Comparison of ENCODE assay signal across 25 mouse cellular contexts in genomic region chr7:88161586-88161985, GRCm38 (mm10).
DNase-seq lines count a peak whose midpoint lies in the region; ATAC-seq and TF ChIP-seq lines count a peak whose summit lies in the region.
"Had no signal": no experiment of that assay in that cellular context is flagged by ENCODE, and none has a peak within 500 bp of the region (broad histone marks: within the 10 kb centered on the region; RNA-seq: fewer than 3 reads in every experiment).

No protein-coding gene starts in this region.

- no peaks in the 10 kb centered on the region for H3K4me1 ChIP-seq in hindbrain, embryonic 14.5 days (replicated peaks; ENCODE audit: control insufficient read depth, insufficient read depth, low read length)
- no peaks in the 10 kb centered on the region for H3K4me1 ChIP-seq in hindbrain, embryonic 11.5 days (replicated peaks; ENCODE audit: control insufficient read depth, insufficient read depth, low read length)
- H3K4me1 ChIP-seq in midbrain, postnatal 0 days (ENCODE audit: insufficient read depth, low read length), result no peaks in the 10 kb centered on the region
- no peaks in the 10 kb centered on the region for H3K4me1 ChIP-seq in midbrain, embryonic 15.5 days
- H3K4me1 ChIP-seq: embryonic facial prominence, embryonic 15.5 days; forebrain, embryonic 10.5 days; forebrain, embryonic 12.5 days; forebrain, embryonic 15.5 days had no signal

- no peak for TF ChIP-seq POLR2A in brain, embryonic 14.5 days (IDR thresholded peaks at IDR 0.05; ENCODE audit: borderline replicate concordance, extremely low read depth, insufficient read depth, insufficient read length, poor library complexity, severe bottlenecking)

- H3K36me3 ChIP-seq in hindbrain, embryonic 14.5 days (replicated peaks; ENCODE audit: control insufficient read depth, insufficient read depth), result no peaks in the 10 kb centered on the region
- H3K36me3 ChIP-seq in hindbrain, embryonic 11.5 days (ENCODE audit: control insufficient read depth, insufficient read depth, low read length), result no peaks in the 10 kb centered on the region
- H3K36me3 ChIP-seq in midbrain, postnatal 0 days (ENCODE audit: insufficient read depth, low read length), result no peaks in the 10 kb centered on the region
- H3K36me3 ChIP-seq in midbrain, embryonic 15.5 days (replicated peaks), result no peaks in the 10 kb centered on the region
- H3K36me3 ChIP-seq: embryonic facial prominence, embryonic 13.5 days; embryonic facial prominence, embryonic 15.5 days; forebrain, embryonic 10.5 days; forebrain, embryonic 12.5 days; forebrain, embryonic 15.5 days had no signal

- ATAC-seq in hindbrain, embryonic 14.5 days (ENCODE audit: low FRiP score), result no peak
- ATAC-seq in hindbrain, embryonic 11.5 days (ENCODE audit: low FRiP score), result no peak
- ATAC-seq in midbrain, postnatal 0 days (ENCODE audit: low FRiP score), result no peak
- ATAC-seq in midbrain, embryonic 15.5 days (replicated peaks), result no peak
- ATAC-seq: activated CD4-positive, CD25-positive, alpha-beta regulatory T cell, adult 4 months; forebrain, embryonic 15.5 days; Patski had no signal

- H3K9ac ChIP-seq in hindbrain, embryonic 14.5 days, result no peak overlapping the region
- no peak overlapping the region for H3K9ac ChIP-seq in hindbrain, embryonic 11.5 days (ENCODE audit: low read depth, low read length)
- H3K9ac ChIP-seq in midbrain, postnatal 0 days (replicated peaks; ENCODE audit: low read length, poor library complexity, severe bottlenecking), result no peak overlapping the region
- H3K9ac ChIP-seq in midbrain, embryonic 15.5 days, result no peak overlapping the region
- H3K9ac ChIP-seq: embryonic facial prominence, embryonic 13.5 days; embryonic facial prominence, embryonic 15.5 days; forebrain, embryonic 12.5 days; forebrain, embryonic 15.5 days had no signal

- H3K9me3 ChIP-seq in hindbrain, embryonic 14.5 days (ENCODE audit: control insufficient read depth, low read length), result no peaks in the 10 kb centered on the region
- no peaks in the 10 kb centered on the region for H3K9me3 ChIP-seq in hindbrain, embryonic 11.5 days (ENCODE audit: control insufficient read depth, low read length)
- H3K9me3 ChIP-seq in midbrain, postnatal 0 days (ENCODE audit: low read length), result no peaks in the 10 kb centered on the region
- H3K9me3 ChIP-seq in midbrain, embryonic 15.5 days, result no peaks in the 10 kb centered on the region
- H3K9me3 ChIP-seq: embryonic facial prominence, embryonic 13.5 days; embryonic facial prominence, embryonic 15.5 days; forebrain, embryonic 10.5 days; forebrain, embryonic 12.5 days; forebrain, embryonic 15.5 days had no signal

- peak; percentile 34 for DNase-seq in hindbrain, embryonic 14.5 days (ENCODE audit: low spot score)
- DNase-seq in hindbrain, embryonic 11.5 days (ENCODE audit: low spot score), result no peak
- peak; percentile 17 for DNase-seq in midbrain, postnatal 0 days (ENCODE audit: low spot score)
- DNase-seq in Muller cell, postnatal 12 days (ENCODE audit: inconsistent ontology term), result peak; percentile 87
- DNase-seq in brain, embryonic 14.5 days (ENCODE audit: low read depth), result peak; percentile 30
- DNase-seq in left cerebral cortex, adult 9 months (ENCODE audit: low spot score in 2 of 2), result no peak
- DNase-seq: adrenal gland, adult 8-10 months; adrenal gland, postnatal 14 days; adrenal gland, postnatal 36 days; cerebellum, adult 11 months; cerebellum, adult 18-20 months; cerebellum, adult 8-10 months; cerebellum, adult 9-11 months; cerebellum, postnatal 14 days; cerebellum, postnatal 36 days; embryo, embryonic 11 days had no signal

- no peak overlapping the region for H3K4me2 ChIP-seq in hindbrain, embryonic 14.5 days (replicated peaks)
- H3K4me2 ChIP-seq in hindbrain, embryonic 11.5 days (replicated peaks; ENCODE audit: low read depth, low read length), result no peak overlapping the region
- no peak overlapping the region for H3K4me2 ChIP-seq in midbrain, postnatal 0 days (ENCODE audit: low read depth, low read length, poor library complexity, severe bottlenecking)
- H3K4me2 ChIP-seq in midbrain, embryonic 15.5 days, result no peak overlapping the region
- H3K4me2 ChIP-seq: embryonic facial prominence, embryonic 13.5 days; embryonic facial prominence, embryonic 15.5 days; forebrain, embryonic 12.5 days; forebrain, embryonic 15.5 days had no signal

- TF ChIP-seq CTCF in midbrain, postnatal 0 days (IDR thresholded peaks at IDR 0.05), result no peak
- TF ChIP-seq CTCF in brain, embryonic 14.5 days (IDR thresholded peaks at IDR 0.05; ENCODE audit: borderline replicate concordance, extremely low read depth, insufficient read depth, insufficient read length), result no peak

- 70% methylated on average over 2 of the region's 2 CpGs for WGBS in hindbrain, embryonic 14.5 days
- WGBS in hindbrain, embryonic 11.5 days, result 90% methylated on average over 2 of the region's 2 CpGs
- 88% methylated on average over 2 of the region's 2 CpGs for WGBS in midbrain, postnatal 0 days
- 88% methylated on average over 2 of the region's 2 CpGs for WGBS in midbrain, embryonic 15.5 days

- no peak overlapping the region for H3K27ac ChIP-seq in hindbrain, embryonic 14.5 days
- H3K27ac ChIP-seq in hindbrain, embryonic 11.5 days (ENCODE audit: low read depth, low read length), result no peak overlapping the region
- H3K27ac ChIP-seq in midbrain, postnatal 0 days (ENCODE audit: low read depth, low read length), result no peak overlapping the region
- no peak overlapping the region for H3K27ac ChIP-seq in midbrain, embryonic 15.5 days
- H3K27ac ChIP-seq: embryonic facial prominence, embryonic 13.5 days; embryonic facial prominence, embryonic 15.5 days; forebrain, embryonic 10.5 days; forebrain, embryonic 12.5 days; forebrain, embryonic 15.5 days had no signal

- H3K27me3 ChIP-seq in hindbrain, embryonic 14.5 days (ENCODE audit: control insufficient read depth, insufficient read depth, low read length), result no peaks in the 10 kb centered on the region
- H3K27me3 ChIP-seq in hindbrain, embryonic 11.5 days (ENCODE audit: control insufficient read depth, insufficient read depth, low read length), result no peaks in the 10 kb centered on the region
- H3K27me3 ChIP-seq in midbrain, postnatal 0 days (ENCODE audit: insufficient read depth, low read length), result no peaks in the 10 kb centered on the region
- H3K27me3 ChIP-seq in midbrain, embryonic 15.5 days (replicated peaks), result no peaks in the 10 kb centered on the region
- H3K27me3 ChIP-seq: embryonic facial prominence, embryonic 13.5 days; embryonic facial prominence, embryonic 15.5 days; forebrain, embryonic 12.5 days; forebrain, embryonic 15.5 days; Patski had no signal

- H3K4me3 ChIP-seq in hindbrain, embryonic 14.5 days (replicated peaks; ENCODE audit: low read length), result no peak overlapping the region
- no peak overlapping the region for H3K4me3 ChIP-seq in hindbrain, embryonic 11.5 days (ENCODE audit: low read depth, low read length)
- H3K4me3 ChIP-seq in midbrain, postnatal 0 days (ENCODE audit: low read depth, low read length), result no peak overlapping the region
- no peak overlapping the region for H3K4me3 ChIP-seq in midbrain, embryonic 15.5 days
- H3K4me3 ChIP-seq: embryonic facial prominence, embryonic 13.5 days; embryonic facial prominence, embryonic 15.5 days; erythroblast, embryonic 14.5 days; forebrain, embryonic 10.5 days; forebrain, embryonic 12.5 days; forebrain, embryonic 15.5 days had no signal

Comparison
In these comparisons a context has a peak if more than half of its experiments do, and no peak if none do; other contexts are left out.
1. DNase-seq: peak in hindbrain, embryonic 14.5 days (single experiment), midbrain, postnatal 0 days (single experiment), Muller cell, postnatal 12 days (single experiment) and brain, embryonic 14.5 days (single experiment); none in hindbrain, embryonic 11.5 days (single experiment) and left cerebral cortex, adult 9 months (0 of 2).